Mouse (Mus musculus): ENCODE data around the gene Pck2.

DNA sequence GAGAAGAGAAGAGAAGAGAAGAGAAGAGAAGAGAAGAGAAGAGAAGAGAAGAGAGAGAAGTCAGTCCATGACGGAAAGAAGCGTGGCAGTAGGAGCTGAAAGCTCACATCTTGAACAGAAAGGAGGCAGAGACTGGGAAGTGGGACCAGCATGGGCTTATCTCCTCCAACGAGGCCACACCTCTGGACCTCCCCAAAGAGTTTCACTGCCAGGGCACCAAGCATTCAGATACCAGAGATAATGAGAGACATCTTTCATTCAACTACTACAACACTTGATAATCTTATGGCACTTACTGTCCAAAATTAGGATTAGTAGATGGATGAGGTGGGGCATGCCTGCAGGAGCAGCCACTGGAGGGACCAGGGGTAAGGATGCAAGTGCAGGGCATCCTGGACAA, 15.7 kb downstream of the Pck2 start:
- TF ChIP-seq CTCF (IDR thresholded peaks at IDR 0.05; ENCODE audit: low read depth, low read length): no peak
- TF ChIP-seq GATA1 (IDR thresholded peaks at IDR 0.05; ENCODE audit: borderline replicate concordance, low read length): no peak
- TF ChIP-seq TAL1 (conservative IDR thresholded peaks at IDR 0.05; ENCODE audit: low read depth, low read length): no peak
- TF ChIP-seq POLR2AphosphoS5 (IDR thresholded peaks at IDR 0.05; ENCODE audit: insufficient replicate concordance, low read depth, low read length): no peak
- no peak for TF ChIP-seq GATA2 (IDR thresholded peaks at IDR 0.05; ENCODE audit: borderline replicate concordance, low read depth, low read length)

Measured in G1E (cell line).